Mouse (Mus musculus) lung, postnatal 0 days (tissue): ENCODE results near the gene Nav3. TPM values are rescaled to one million over a fixed set of nuclear protein-coding genes. Genes with fewer than 3 reads are reported as not detected.
"Not testable (repeated sequence)": the region's sequence is repeated elsewhere in the genome, so short reads cannot be mapped to it uniquely, and the experiment has no call there.

Experiments used
- ATAC-seq: fragments of 200-750 bp; cut with Nextera tagmentation; 2 replicates; pipeline ENCODE4 v1.8.0; 2017; ENCODE audit warnings: moderate library complexity
- DNase-seq: peaks from one replicate; pipeline ENCODE4 v3.0.0-alpha.2; 2016; ENCODE audit warnings: low spot score
- H3K27ac ChIP-seq: fragments of 300-500 bp; sonication (generic); 2 replicates; pipeline ENCODE4 v1.5.1; 2014; ENCODE audit warnings: antibody characterized with exemption, mild to moderate bottlenecking, low read length, mixed read lengths
- H3K27me3 ChIP-seq: fragments of 300-500 bp; sonication (generic); replicated peaks from 2 replicates; pipeline ENCODE4 v1.6.1; 2014; ENCODE audit warnings: low read length, mixed read lengths; ENCODE audit not compliant: insufficient read depth
- H3K36me3 ChIP-seq: fragments of 300-500 bp; sonication (generic); 2 replicates; pipeline ENCODE4 v1.6.1; 2014; ENCODE audit warnings: low read length, mixed read lengths; ENCODE audit not compliant: insufficient read depth
- H3K4me1 ChIP-seq: fragments of 300-500 bp; sonication (generic); 2 replicates; pipeline ENCODE4 v1.6.1; 2014; ENCODE audit warnings: antibody characterized with exemption, low read depth, low read length, mixed read lengths; ENCODE audit not compliant: insufficient read depth
- H3K4me2 ChIP-seq: fragments of 300-500 bp; sonication (generic); replicated peaks from 2 replicates; pipeline ENCODE4 v1.6.1; 2014; ENCODE audit warnings: low read depth, mild to moderate bottlenecking, low read length, moderate library complexity, mixed read lengths
- H3K4me3 ChIP-seq: fragments of 300-500 bp; sonication (generic); 2 replicates; pipeline ENCODE4 v1.5.1; 2014; ENCODE audit warnings: low read depth, low read length
- H3K9ac ChIP-seq: fragments of 300-500 bp; sonication (generic); replicated peaks from 2 replicates; pipeline ENCODE4 v1.6.1; 2014; ENCODE audit warnings: low read depth, mild to moderate bottlenecking
- H3K9me3 ChIP-seq: fragments of 300-500 bp; sonication (generic); 2 replicates; pipeline ENCODE4 v1.6.1; 2016; ENCODE audit warnings: low read length, mixed read lengths
- CTCF ChIP-seq: IDR thresholded peaks from 2 replicates; pipeline ENCODE4 v1.5.1; 2016; ENCODE audit warnings: antibody characterized with exemption, mild to moderate bottlenecking
- EP300 ChIP-seq: IDR thresholded peaks from 2 replicates; pipeline ENCODE4 v1.6.1; 2016; ENCODE audit warnings: antibody characterized with exemption, mild to moderate bottlenecking, control low read depth
- WGBS: fragments of 180-500 bp; shearing (Covaris S2); extraction: QIAGEN DNeasy Blood & Tissue Kit; methylation state at CpG from one replicate; pipeline ENCODE4 v1.1.7; 2014; 5-methylcytosine and 5-hydroxymethylcytosine counted together
- polyA plus RNA-seq: library from polyadenylated mRNA; unstranded; fragments of >200 nt; fragmentation: Nextera tagmentation; extraction: Ambion mirVana; gene quantifications from 2 replicates; pipeline ENCODE4 v1.2.1, GENCODE M21; 2015

Nav3 gene
- polyA plus RNA-seq, 1 experiment from 2014 or later: 0.33 TPM

- DNase-seq: no peak
- ATAC-seq: no peak
Measured at GRCm38 (mm10) chr10:110022100-110022499, 433.9 kb downstream of the Nav3 start.

GRCm38 (mm10) chr10:110019266-110019866, 436.6 kb downstream of the Nav3 start:
- H3K4me2 ChIP-seq: no peak overlapping the region
- no peak for ATAC-seq
- no peak for DNase-seq

More at GRCm38 (mm10) chr10:110022100-110022499, 433.9 kb downstream of the Nav3 start:
- WGBS: 72% methylated on average over 3 of the region's 3 CpGs
- H3K27me3 ChIP-seq: no peaks in the 10 kb centered on the region
- no peak overlapping the region for H3K9ac ChIP-seq
- no peaks in the 10 kb centered on the region for H3K36me3 ChIP-seq
- H3K4me3 ChIP-seq: no peak overlapping the region
- no peaks in the 10 kb centered on the region for H3K9me3 ChIP-seq
- TF ChIP-seq CTCF: no peak
- no peak for TF ChIP-seq EP300
- H3K4me1 ChIP-seq: no peaks in the 10 kb centered on the region
- H3K27ac ChIP-seq: no peak overlapping the region
- H3K4me2 ChIP-seq: no peak overlapping the region

DNA sequence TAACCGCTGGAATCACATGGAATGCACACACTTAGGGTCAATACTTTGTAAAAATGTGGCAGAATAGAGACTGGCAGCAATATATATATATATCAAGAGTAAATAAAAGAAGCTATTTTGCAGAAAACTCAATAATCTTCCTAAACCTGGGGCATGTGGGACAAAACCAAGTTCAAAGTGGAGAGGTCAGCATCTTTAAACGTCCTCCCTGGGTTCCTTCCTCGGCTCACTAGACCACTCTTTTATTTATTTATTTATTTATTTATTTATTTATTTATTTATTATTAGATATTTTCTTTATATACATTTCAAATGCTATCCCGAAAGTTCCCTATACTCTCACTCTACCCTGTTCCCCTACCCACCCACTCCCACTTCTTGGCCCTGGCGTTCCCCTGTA, 454.7 kb downstream of the Nav3 start:
- ATAC-seq, H3K36me3 ChIP-seq, H3K27me3 ChIP-seq, H3K9me3 ChIP-seq, H3K4me3 ChIP-seq, H3K9ac ChIP-seq, H3K27ac ChIP-seq, H3K4me2 ChIP-seq, DNase-seq, H3K4me1 ChIP-seq: not testable (repeated sequence)
- 74% methylated on average over 5 of the region's 5 CpGs for WGBS

More at GRCm38 (mm10) chr10:110019266-110019866, 436.6 kb downstream of the Nav3 start:
- 37% methylated on average over 4 of the region's 4 CpGs for WGBS
- Histone ChIP-seq H3K27me3 (no peaks in the 10 kb centered on the region), H3K27ac (no peak overlapping the region), H3K36me3 (no peaks in the 10 kb centered on the region), H3K4me1 (no peaks in the 10 kb centered on the region), H3K9ac (no peak overlapping the region), H3K9me3 (no peaks in the 10 kb centered on the region), H3K4me3 (no peak overlapping the region)
- TF ChIP-seq CTCF (no peak), EP300 (no peak)

DNA sequence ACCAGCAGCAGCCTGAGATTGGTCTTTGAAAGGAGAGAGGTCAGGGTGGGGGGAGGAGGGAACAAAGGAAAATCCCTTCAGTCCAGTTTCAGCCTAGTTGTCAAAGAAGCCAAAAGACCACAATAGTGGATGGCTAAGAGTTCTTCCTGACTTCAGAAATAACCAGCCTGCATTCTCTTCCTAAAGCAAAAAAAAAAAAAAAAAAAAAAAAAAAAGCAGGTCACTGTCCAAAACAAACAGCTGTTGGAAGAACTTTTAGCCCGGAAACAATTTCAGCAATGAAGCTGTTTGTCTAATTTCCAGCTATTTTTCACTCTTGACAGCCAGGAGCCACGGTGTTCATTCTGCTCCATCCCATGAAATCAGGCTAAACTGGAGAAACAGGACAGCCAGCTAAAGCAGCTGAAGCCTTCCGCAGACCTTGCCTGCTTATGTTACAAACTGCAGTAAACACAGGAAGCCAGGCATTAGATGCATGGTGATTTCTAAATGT, 455.2 kb downstream of the Nav3 start:
- Histone ChIP-seq H3K36me3 (no peaks in the 10 kb centered on the region), H3K9me3 (no peaks in the 10 kb centered on the region), H3K9ac (no peak overlapping the region), H3K27ac (no peak overlapping the region), H3K4me3 (no peak overlapping the region), H3K4me1 (no peaks in the 10 kb centered on the region), H3K4me2 (no peak overlapping the region), H3K27me3 (no peaks in the 10 kb centered on the region)
- TF ChIP-seq CTCF: no peak
- TF ChIP-seq EP300: no peak
- 9% methylated on average over 3 of the region's 3 CpGs for WGBS
- no peak for ATAC-seq
- peak; percentile 7 for DNase-seq

- Histone ChIP-seq H3K4me3 (no peak overlapping the region), H3K4me1 (no peaks in the 10 kb centered on the region), H3K27me3 (no peaks in the 10 kb centered on the region), H3K36me3 (no peaks in the 10 kb centered on the region), H3K9me3 (no peaks in the 10 kb centered on the region), H3K4me2 (no peak overlapping the region), H3K27ac (no peak overlapping the region), H3K9ac (no peak overlapping the region)
- TF ChIP-seq EP300 (no peak), CTCF (no peak)
- 75% methylated on average over 10 of the region's 10 CpGs for WGBS
- DNase-seq (no peak), ATAC-seq (no peak)
Measured at GRCm38 (mm10) chr10:109999904-110000303, 456.1 kb downstream of the Nav3 start.

DNA sequence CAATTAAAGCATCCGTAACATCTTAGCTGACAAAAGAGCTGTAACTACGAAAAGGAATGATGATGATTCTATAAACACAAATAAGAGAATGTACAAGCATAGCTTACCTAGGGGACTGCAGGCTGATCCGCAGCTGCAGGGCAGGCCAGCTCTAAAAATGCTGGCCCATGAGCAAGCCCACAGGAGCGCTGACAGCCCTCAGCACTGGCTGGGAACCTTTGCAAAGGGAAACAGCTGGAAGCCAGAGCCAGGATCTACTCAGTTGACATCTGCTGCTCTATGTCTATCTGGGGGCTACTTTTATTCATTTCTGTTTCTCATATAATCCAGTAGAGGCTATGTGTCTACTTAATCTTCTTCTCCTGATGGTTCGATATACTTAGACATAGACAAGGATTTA, 461.7 kb downstream of the Nav3 start:
- WGBS: 67% methylated on average over 5 of the region's 5 CpGs

More for the DNA sequence above, 461.7 kb downstream of the Nav3 start:
- no peak overlapping the region for H3K27ac ChIP-seq
- no peak overlapping the region for H3K9ac ChIP-seq
- H3K4me3 ChIP-seq: no peak overlapping the region
- H3K27me3 ChIP-seq: no peaks in the 10 kb centered on the region
- no peak overlapping the region for H3K4me2 ChIP-seq
- no peaks in the 10 kb centered on the region for H3K36me3 ChIP-seq
- H3K9me3 ChIP-seq: no peaks in the 10 kb centered on the region
- DNase-seq (no peak), ATAC-seq (no peak)
- no peaks in the 10 kb centered on the region for H3K4me1 ChIP-seq
- TF ChIP-seq EP300 (no peak), CTCF (no peak)
